Mouse (Mus musculus): ENCODE results near the gene Btaf1. TPM values are rescaled to one million over a fixed set of nuclear protein-coding genes. Genes with fewer than 3 reads are reported as not detected.

Btaf1 gene
- polyA plus RNA-seq, 2 experiments from 2014 or later: 8.3 to 11.4 TPM

DNA sequence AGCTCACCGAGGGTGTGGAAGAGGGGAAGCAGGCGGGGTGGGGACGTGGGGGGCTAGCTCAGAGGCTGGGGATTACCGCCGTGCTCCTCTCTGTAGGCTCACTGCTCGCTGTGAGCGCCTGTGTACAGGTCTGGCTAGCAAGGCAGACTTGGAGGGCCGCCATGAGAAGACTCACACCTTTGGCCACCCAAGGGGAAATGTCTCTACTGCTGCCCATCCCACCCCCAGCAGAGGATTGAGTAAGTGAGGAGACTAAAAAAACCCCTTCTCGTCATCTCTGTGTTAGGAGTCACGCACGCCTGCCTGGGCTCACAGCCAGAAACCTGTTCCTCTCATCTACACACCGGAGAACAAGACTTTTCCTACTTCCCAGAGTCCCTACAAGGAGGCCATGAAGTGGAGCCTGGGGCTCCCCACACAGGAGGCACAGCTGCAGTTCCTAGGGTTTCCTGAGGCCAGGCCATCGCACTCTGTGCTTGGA lies 100.0 kb downstream of the Btaf1 start:
- no peak for ATAC-seq

GRCm38 (mm10) chr19:37026408-37026807 lies 100.5 kb downstream of the Btaf1 start:
- no peak for ATAC-seq

GRCm38 (mm10) chr19:37029771-37030170 lies 103.9 kb downstream of the Btaf1 start:
- no peak for ATAC-seq

- no peak for ATAC-seq
Observed at GRCm38 (mm10) chr19:37031446-37031845, 105.6 kb downstream of the Btaf1 start.

DNA sequence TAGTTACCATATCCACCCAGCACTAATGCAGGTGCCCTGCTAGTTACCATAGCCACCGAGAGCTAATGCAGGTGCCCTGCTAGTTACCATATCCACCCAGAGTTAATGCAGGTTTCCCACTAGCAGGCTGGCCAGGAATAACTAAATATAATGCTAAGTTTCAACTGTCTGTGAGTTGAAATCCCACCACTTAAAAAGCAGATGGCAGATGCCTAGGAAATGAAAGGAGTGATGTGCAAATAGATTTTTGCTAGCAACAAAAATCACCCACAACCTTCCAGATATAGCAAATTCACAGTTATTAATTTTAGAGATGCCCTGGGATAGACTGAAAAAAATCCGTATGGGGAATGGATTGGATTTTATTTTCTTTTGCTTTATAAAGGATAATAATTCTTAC lies 106.5 kb downstream of the Btaf1 start:
- no peak for ATAC-seq

DNA sequence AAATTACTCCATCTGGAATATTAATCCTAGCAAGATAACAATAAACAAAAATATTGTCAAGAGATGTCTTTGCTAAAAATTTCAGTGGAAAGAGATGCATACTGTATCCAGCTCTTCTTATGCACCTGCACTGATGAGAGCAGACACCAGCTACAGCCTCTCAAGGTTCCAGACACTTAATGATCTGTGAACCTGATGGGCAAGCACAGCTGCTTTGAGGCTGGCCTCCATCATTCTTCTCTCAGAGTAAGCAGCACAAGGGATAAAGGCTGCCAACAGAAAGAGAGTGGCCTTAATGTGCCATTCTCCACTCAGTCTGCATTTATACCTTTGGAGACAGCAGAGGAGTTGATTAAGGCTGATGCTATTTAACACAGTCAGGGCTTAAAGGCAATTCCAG lies 115.0 kb downstream of the Btaf1 start:
- ATAC-seq: no peak

- ATAC-seq: no peak
Observed at GRCm38 (mm10) chr19:37044431-37044830, 118.6 kb downstream of the Btaf1 start.

- no peak for ATAC-seq
Observed at GRCm38 (mm10) chr19:37048507-37048906, 122.6 kb downstream of the Btaf1 start.

DNA sequence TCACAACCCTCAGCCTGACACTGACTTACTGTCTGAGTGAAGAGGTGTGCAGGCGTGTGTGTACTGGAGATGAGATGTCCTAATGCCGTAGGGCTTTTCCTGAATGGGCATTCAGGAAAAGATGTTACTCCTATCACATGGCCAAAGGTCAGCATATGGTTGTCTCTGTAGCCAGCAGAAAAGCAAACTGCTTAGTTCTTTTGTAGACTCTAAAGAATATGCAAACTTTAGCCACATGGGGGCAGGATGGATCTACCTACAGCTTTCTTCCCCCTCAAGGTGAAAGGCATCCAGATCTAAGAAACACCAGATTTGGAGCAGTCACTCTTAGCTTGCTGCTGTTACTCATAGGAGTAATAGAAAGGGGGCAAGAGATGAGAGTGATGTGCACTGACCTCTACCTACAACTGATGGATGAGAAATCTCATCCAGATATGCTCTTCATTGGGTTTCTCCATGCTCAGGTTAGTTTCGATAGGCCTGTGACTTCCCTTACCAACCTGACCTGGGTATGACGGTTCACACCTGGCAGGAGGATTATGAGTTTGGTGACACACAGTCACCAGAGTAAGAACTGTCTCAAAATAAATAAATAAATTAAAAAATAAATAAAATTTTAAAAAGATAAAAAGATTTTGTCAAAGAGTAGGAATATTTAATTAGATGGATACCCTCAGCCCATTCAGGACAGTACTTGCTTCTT lies 124.9 kb downstream of the Btaf1 start:
- no peak for ATAC-seq

- ATAC-seq: no peak
Observed at GRCm38 (mm10) chr19:37055976-37056556, 130.2 kb downstream of the Btaf1 start.

DNA sequence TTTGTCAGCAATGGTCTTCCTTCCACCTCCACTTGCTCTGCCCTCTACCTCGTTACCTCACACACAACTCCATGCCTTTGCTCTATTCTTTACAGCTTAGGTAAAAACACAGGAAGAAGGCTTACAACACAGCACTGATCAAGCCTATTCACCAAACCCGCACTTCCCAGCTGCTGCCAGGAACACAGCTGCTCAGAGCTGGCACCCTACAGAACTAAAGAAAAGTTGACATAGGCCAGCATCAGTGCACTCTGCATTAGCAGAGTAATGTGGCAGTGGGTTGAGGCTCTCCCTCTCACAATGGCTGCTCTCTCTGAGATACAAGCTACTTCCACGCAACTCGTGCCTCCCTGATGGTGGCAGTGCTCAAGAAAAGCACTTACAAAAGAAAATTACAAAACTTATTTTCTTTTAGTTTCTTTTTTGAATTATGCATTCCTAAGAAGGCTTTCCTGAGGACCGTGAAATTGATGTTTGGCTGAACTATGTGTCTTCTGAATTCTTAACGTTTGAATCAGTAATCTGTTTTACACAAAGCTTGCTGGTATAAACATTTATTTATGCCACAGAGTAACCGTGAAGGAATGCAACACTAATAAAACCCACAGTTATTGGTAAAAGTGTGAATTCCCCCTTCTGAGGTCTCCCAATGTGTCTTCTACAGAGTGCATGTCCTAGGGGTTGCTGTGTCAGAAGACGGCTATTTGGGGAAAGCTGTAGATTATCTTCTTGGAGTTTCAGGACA lies 131.5 kb downstream of the Btaf1 start:
- no peak for ATAC-seq

DNA sequence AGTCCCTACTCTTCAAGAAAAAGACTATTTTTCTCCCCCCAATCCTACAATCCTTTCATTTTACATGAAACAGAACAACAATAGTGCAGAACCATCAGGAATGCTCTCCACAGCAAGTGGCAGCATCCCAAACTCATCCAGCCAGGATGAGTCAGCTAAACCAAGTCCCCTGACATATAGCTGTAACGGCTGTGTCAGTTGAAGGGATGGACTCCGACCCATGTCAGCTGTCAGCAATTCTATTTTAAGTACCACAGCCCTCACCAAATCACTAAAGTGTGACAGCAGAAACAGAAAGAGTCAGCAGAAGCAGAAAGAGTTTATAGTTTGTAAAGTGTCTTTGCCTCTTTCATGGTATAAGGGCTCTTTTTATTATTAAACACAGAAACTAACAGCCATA lies 133.7 kb downstream of the Btaf1 start:
- ATAC-seq: no peak

DNA sequence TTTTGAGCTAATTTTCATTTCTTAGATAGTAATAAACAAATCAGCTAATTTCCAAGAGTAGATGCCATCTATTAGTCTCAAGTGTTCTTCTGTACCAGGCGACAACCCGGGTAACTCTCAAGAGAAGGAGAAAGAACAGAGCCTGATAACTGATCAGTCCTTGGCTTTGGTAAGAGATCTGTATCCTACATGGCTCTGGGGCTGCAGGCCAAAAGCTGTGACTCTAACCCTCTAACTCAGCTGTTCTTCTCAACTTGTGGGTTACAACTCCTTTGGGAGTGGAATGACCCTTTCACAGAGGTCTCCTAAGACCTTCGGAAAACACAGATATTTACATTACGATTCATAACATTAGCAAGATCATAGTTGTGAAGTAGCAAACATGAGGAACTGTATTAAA lies 134.2 kb downstream of the Btaf1 start:
- no peak for ATAC-seq

Other genes with a start within 250 kb of the Btaf1 start
- gene Ppp1r3c, start 189.4 kb upstream of the Btaf1 start, polyA plus RNA-seq (2017; shearing (Covaris generic)): not detected
- 10 to 100 TPM; 23.5 to 34.1 TPM for gene Tnks2, start 91.8 kb upstream of the Btaf1 start, polyA plus RNA-seq (2017; shearing (Covaris generic))
- gene Fgfbp3, start 6.5 kb upstream of the Btaf1 start, polyA plus RNA-seq (2017; shearing (Covaris generic)): not detected

Measured in CD4-positive, CD25-positive, alpha-beta regulatory T cell, adult 4 months (primary cell).